Mouse (Mus musculus) intestine, embryonic 14.5 days (tissue): ENCODE measurements at regions not wholly inside any gene's neighbourhood (a gene's known extent, or its start where the extent isn't known, plus 50 kb on each side); places are given as distances from the start of the nearest gene placed in this dataset.

Experiments used
- ATAC-seq: fragments of 200-750 bp; cut with Nextera tagmentation; replicated peaks from 2 replicates; pipeline ENCODE4 v1.8.0; 2017; ENCODE audit warnings: low read depth, moderate number of reproducible peaks, moderate TSS enrichment, moderate library complexity; ENCODE audit not compliant: low FRiP score, low TSS enrichment
- DNase-seq: peaks from one replicate; pipeline ENCODE4 v3.0.0-alpha.2; 2018; ENCODE audit warnings: low spot score
- H3K27ac ChIP-seq: fragments of 300-500 bp; sonication (generic); 2 replicates; pipeline ENCODE4 v1.5.1; 2014; ENCODE audit warnings: low read depth, mild to moderate bottlenecking, control low read depth
- H3K27me3 ChIP-seq: fragments of 300-500 bp; sonication (generic); replicated peaks from 2 replicates; pipeline ENCODE4 v1.6.1; 2014; ENCODE audit warnings: low read length, control low read depth; ENCODE audit not compliant: control insufficient read depth, insufficient read depth
- H3K36me3 ChIP-seq: fragments of 300-500 bp; sonication (generic); 2 replicates; pipeline ENCODE4 v1.6.1; 2014; ENCODE audit warnings: low read length, control low read depth; ENCODE audit not compliant: control insufficient read depth, insufficient read depth
- H3K4me1 ChIP-seq: fragments of 300-500 bp; sonication (generic); replicated peaks from 2 replicates; pipeline ENCODE4 v1.6.1; 2014; ENCODE audit warnings: low read length, control low read depth, mixed read lengths; ENCODE audit not compliant: control insufficient read depth, insufficient read depth
- H3K4me2 ChIP-seq: fragments of 300-500 bp; sonication (generic); 2 replicates; pipeline ENCODE4 v1.6.1; 2014; ENCODE audit warnings: low read length
- H3K4me3 ChIP-seq: fragments of 300-500 bp; sonication (generic); 2 replicates; pipeline ENCODE4 v1.5.1; 2014; ENCODE audit warnings: low read depth, low read length, control low read depth, mixed read lengths
- H3K9ac ChIP-seq: fragments of 300-500 bp; sonication (generic); 2 replicates; pipeline ENCODE4 v1.6.1; 2014; ENCODE audit warnings: mild to moderate bottlenecking, low read length
- H3K9me3 ChIP-seq: fragments of 300-500 bp; sonication (generic); 2 replicates; pipeline ENCODE4 v1.6.1; 2016; ENCODE audit warnings: low read length, control low read depth; ENCODE audit not compliant: control insufficient read depth
- WGBS: fragments of 180-500 bp; shearing (Covaris S2); extraction: QIAGEN DNeasy Blood & Tissue Kit; methylation state at CpG from one replicate; pipeline ENCODE4 v1.1.7; 2014; 5-methylcytosine and 5-hydroxymethylcytosine counted together

DNA sequence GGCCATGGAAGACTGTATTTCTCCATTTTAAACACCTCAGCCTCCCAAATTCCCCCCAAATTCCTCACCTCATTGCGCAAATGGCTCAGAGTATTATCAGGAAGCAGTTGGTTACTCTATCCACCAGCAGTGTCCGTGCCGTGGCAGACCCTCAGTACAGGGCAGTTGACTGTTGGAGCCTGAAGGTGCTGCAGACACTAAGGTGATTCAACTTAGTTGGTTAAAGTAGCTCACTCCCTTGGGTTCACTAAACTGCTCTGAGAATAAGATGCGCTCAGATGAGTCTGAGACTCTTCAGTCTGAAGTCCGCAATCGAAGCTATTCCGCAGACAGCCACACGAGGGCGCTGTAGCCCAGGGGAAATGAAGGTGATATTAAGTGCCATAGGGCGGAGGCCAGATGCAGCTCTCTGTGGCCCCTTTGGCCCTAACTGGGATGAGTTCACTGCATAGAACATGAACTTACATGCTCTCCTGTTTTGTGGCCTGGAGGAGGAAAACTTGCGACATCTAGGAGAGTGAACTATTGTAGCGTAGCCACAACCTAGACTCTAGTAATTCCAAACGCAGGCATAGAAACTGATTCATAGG lies 62.9 kb downstream of the Amer3 start:
- H3K27ac ChIP-seq = no peak overlapping the region
- ATAC-seq (no peak), DNase-seq (peak; percentile 85)
- H3K4me3 ChIP-seq = no peak overlapping the region
- no peak overlapping the region for H3K4me2 ChIP-seq
- H3K27me3 ChIP-seq = no peaks in the 10 kb centered on the region
- H3K9me3 ChIP-seq = 0 out of 2 replicates have a peak, but pooled peaks cover 2% of the 10 kb centered on the region
- 33% methylated on average over 13 of the region's 13 CpGs for WGBS
- no peaks in the 10 kb centered on the region for H3K4me1 ChIP-seq
- H3K9ac ChIP-seq = no peak overlapping the region
- no peaks in the 10 kb centered on the region for H3K36me3 ChIP-seq

GRCm38 (mm10) chr1:34653963-34654644 lies 74.6 kb downstream of the Amer3 start:
- no peak overlapping the region for H3K4me2 ChIP-seq
- ATAC-seq (no peak), DNase-seq (no peak)
- no peaks in the 10 kb centered on the region for H3K4me1 ChIP-seq
- no peaks in the 10 kb centered on the region for H3K27me3 ChIP-seq
- H3K27ac ChIP-seq = no peak overlapping the region
- no peak overlapping the region for H3K9ac ChIP-seq
- 88% methylated on average over 10 of the region's 10 CpGs for WGBS
- H3K9me3 ChIP-seq = no peaks in the 10 kb centered on the region
- no peaks in the 10 kb centered on the region for H3K36me3 ChIP-seq
- H3K4me3 ChIP-seq = no peak overlapping the region

GRCm38 (mm10) chr1:34657481-34657880 lies 78.0 kb downstream of the Amer3 start:
- ATAC-seq (no peak), DNase-seq (no peak)
- Histone ChIP-seq H3K9me3 (no peaks in the 10 kb centered on the region), H3K4me1 (no peaks in the 10 kb centered on the region), H3K27ac (no peak overlapping the region), H3K9ac (no peak overlapping the region), H3K36me3 (no peaks in the 10 kb centered on the region), H3K4me3 (no peak overlapping the region), H3K27me3 (no peaks in the 10 kb centered on the region), H3K4me2 (no peak overlapping the region)

DNA sequence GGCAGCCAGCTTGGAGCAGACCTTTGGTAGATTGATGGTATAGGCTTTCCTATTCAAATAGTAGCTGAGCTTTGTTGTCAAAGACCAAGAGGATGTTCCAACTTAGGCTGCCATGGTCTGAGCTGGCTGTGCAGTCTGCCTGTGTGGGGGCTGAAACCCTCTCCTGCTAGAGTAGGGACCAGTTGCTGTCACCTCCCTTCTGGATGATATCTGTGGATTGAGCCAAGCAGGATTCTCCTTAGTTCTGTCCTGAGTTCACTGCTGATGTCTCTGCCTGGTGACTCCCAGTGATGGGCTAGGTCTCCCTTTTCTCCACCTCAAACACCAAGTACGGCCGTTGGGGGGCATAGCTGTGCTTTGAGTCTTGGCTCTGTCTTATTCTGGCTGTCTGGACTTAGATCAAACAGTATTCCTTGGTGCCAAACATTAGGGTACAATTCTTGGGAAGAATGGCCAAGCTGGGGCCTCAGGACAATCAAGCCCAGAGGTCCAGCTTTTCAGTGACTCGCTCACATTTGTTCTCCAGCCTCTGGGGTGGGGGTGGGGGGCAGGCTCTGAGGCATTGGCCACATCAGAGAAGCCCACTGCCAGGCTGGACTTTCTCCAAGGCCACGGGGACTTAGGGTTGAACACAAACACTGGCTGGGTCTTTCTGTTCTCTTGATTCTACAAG lies 84.6 kb downstream of the Amer3 start:
- Histone ChIP-seq H3K4me1 (no peaks in the 10 kb centered on the region), H3K36me3 (no peaks in the 10 kb centered on the region), H3K4me3 (no peak overlapping the region), H3K4me2 (no peak overlapping the region), H3K27ac (no peak overlapping the region), H3K9ac (no peak overlapping the region), H3K27me3 (no peaks in the 10 kb centered on the region), H3K9me3 (no peaks in the 10 kb centered on the region)
- ATAC-seq (no peak), DNase-seq (no peak)
- 81% methylated on average over 4 of the region's 4 CpGs for WGBS

DNA sequence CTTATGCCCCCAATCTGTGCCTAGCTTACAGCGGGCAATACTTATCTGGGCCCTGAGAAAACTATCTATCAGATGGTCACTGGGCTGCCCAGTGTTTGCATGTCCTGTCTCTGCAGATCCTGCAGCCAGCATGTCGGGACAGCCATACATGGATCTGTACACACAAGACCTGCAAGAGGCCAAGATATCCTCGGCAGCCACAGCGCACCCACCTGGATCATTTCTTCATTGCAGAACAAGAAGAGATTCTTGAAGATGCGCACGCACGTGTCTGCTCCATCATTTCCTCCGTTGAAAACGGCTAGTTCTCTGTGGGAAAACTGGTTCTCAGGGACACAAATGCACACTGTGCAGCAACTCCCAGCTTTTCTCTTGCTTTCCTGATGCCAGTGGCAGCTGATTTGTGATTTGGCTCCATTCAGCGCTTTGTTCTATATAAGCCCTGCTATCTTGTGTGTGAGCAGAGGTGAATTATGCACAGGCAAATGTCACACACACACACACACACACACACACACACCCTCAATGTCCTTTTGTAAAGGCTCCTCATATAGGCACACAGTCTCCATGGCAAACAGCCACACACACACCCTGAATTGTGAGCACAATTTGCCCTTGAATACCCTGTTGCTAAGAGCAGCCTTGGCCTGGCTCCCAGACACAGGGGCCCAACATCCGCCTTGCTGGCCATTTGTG lies 85.5 kb downstream of the Amer3 start:
- Histone ChIP-seq H3K4me3 (no peak overlapping the region), H3K9me3 (no peaks in the 10 kb centered on the region), H3K4me2 (no peak overlapping the region), H3K27ac (no peak overlapping the region), H3K36me3 (no peaks in the 10 kb centered on the region), H3K9ac (no peak overlapping the region), H3K27me3 (no peaks in the 10 kb centered on the region), H3K4me1 (no peaks in the 10 kb centered on the region)
- ATAC-seq = no peak
- 80% methylated on average over 11 of the region's 11 CpGs for WGBS
- no peak for DNase-seq

DNA sequence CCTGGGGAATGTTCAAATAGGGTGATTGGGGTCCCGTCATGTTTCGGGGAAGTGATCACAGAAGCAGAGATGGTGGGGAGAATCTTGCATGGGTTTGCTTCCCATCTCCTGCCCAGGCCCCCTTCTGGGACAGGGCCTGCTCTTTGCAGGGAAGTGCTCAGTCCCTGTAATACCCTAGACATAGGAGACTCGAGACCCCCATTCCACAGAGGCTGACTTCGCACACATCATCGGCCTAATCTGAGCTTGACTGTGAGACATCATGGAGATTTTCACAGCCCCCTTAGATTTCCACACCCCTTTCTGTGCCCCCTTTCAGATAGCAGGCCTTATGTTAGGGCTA lies 86.0 kb downstream of the Amer3 start:
- no peak for DNase-seq
- Histone ChIP-seq H3K4me2 (no peak overlapping the region), H3K27me3 (no peaks in the 10 kb centered on the region), H3K36me3 (no peaks in the 10 kb centered on the region), H3K4me1 (no peaks in the 10 kb centered on the region), H3K9me3 (no peaks in the 10 kb centered on the region), H3K4me3 (no peak overlapping the region), H3K9ac (no peak overlapping the region), H3K27ac (no peak overlapping the region)
- ATAC-seq = no peak
- WGBS = 79% methylated on average over 5 of the region's 5 CpGs

DNA sequence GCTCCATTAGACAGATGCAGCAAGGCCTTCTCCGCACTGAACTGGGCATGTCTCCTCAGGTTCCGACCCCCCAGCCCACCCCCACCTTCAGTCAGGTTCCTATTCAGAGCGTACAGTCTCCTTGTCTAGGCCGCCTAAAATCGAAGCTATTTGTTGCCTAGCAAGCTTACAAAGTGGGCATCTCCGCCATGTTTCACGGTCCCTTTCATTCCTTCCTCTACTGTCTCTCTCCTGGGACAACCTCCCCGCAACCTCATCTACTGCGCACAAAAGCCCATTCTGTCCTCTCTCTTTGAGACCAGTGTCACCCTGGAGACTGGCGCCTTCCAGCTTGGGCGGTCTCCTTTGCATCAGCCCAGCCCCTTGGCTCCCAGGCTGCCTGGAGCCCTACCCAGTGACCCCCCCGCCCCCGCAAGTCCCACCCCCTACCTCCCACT lies 86.8 kb downstream of the Amer3 start:
- DNase-seq (no peak), ATAC-seq (no peak)
- Histone ChIP-seq H3K4me2 (no peak overlapping the region), H3K9me3 (no peaks in the 10 kb centered on the region), H3K4me1 (no peaks in the 10 kb centered on the region), H3K27ac (no peak overlapping the region), H3K27me3 (no peaks in the 10 kb centered on the region), H3K36me3 (no peaks in the 10 kb centered on the region), H3K9ac (no peak overlapping the region), H3K4me3 (no peak overlapping the region)
- WGBS = 83% methylated on average over 13 of the region's 13 CpGs

GRCm38 (mm10) chr1:34677105-34677741 lies 97.8 kb downstream of the Amer3 start:
- Histone ChIP-seq H3K27ac (no peak overlapping the region), H3K36me3 (no peaks in the 10 kb centered on the region), H3K4me2 (no peak overlapping the region), H3K4me3 (0 out of 2 replicates have a peak overlapping the region, but pooled peaks have one; percentile 41), H3K4me1 (peaks cover 4% of the 10 kb centered on the region), H3K9me3 (no peaks in the 10 kb centered on the region), H3K27me3 (peaks cover 51% of the 10 kb centered on the region), H3K9ac (no peak overlapping the region)
- DNase-seq (no peak), ATAC-seq (no peak)
- WGBS = 41% methylated on average over 12 of the region's 12 CpGs
